Mouse (Mus musculus) MEL (cell line): Measurements from ENCODE around the gene Far2. TPM values are rescaled to one million over a fixed set of nuclear protein-coding genes. Genes with fewer than 3 reads are reported as not detected.

Source experiments
- DNase-seq: peaks from one replicate; pipeline ENCODE4 v3.0.0; 2011; ENCODE audit warnings: low read depth, low spot score
- H3K27ac ChIP-seq: 2 replicates; pipeline ENCODE4 v1.5.1; 2012; ENCODE audit warnings: low read depth, mild to moderate bottlenecking, control low read depth, low read length, moderate library complexity; ENCODE audit not compliant: control insufficient read depth
- H3K27me3 ChIP-seq, 2 experiments: fragments of 150-350 bp in 1 of 2; sonication (generic) in 1 of 2; 2 replicates each; pipeline ENCODE4 v1.6.1; 2012; ENCODE audit warnings: low read length in 2 of 2, mild to moderate bottlenecking in 2 of 2, improper control_type of control experiment in 1 of 2, moderate library complexity in 1 of 2; ENCODE audit not compliant: insufficient read depth in 2 of 2, control insufficient read depth in 1 of 2
- H3K36me3 ChIP-seq, 2 experiments: 2 replicates each; pipeline ENCODE4 v1.6.1; 2012 to 2014; ENCODE audit warnings: low read length in 2 of 2, improper control_type of control experiment in 1 of 2, inconsistent platforms in 1 of 2, mild to moderate bottlenecking in 1 of 2; ENCODE audit not compliant: insufficient read depth in 2 of 2, control insufficient read depth in 1 of 2
- H3K4me1 ChIP-seq, 2 experiments: fragments of 150-350 bp in 1 of 2; sonication (generic) in 1 of 2; 2 replicates each; pipeline ENCODE4 v1.6.1; 2012; ENCODE audit warnings: low read length in 2 of 2, improper control_type of control experiment in 1 of 2, mild to moderate bottlenecking in 1 of 2; ENCODE audit not compliant: insufficient read depth in 2 of 2, control insufficient read depth in 1 of 2
- H3K4me3 ChIP-seq, 2 experiments: fragments of 150-350 bp in 1 of 2; sonication (generic) in 1 of 2; 2 replicates each; pipeline ENCODE4 v1.5.1; 2012; ENCODE audit warnings: low read depth in 2 of 2, low read length in 2 of 2, mild to moderate bottlenecking in 2 of 2, moderate library complexity in 2 of 2, control low read depth in 1 of 2, improper control_type of control experiment in 1 of 2; ENCODE audit not compliant: control insufficient read depth in 1 of 2, insufficient read depth in 1 of 2
- H3K79me2 ChIP-seq: 2 replicates; pipeline ENCODE4 v1.6.1; 2012; ENCODE audit warnings: mild to moderate bottlenecking, low read length, moderate library complexity; ENCODE audit not compliant: control insufficient read depth, poor library complexity, insufficient read depth
- H3K9ac ChIP-seq: 2 replicates; pipeline ENCODE4 v1.6.1; 2012; ENCODE audit warnings: low read depth, mild to moderate bottlenecking, control low read depth, low read length, moderate library complexity; ENCODE audit not compliant: control insufficient read depth, poor library complexity, severe bottlenecking
- H3K9me3 ChIP-seq: fragments of 150-350 bp; sonication (generic); replicated peaks from 2 replicates; pipeline ENCODE4 v1.6.1; 2012; ENCODE audit warnings: mild to moderate bottlenecking, low read length, improper control_type of control experiment, moderate library complexity; ENCODE audit not compliant: insufficient read depth
- CHD1 ChIP-seq: IDR thresholded peaks from 2 replicates; pipeline ENCODE4 v1.6.1; 2012; ENCODE audit warnings: low read depth, mild to moderate bottlenecking, inconsistent platforms, low read length, improper control_type of control experiment
- CHD2 ChIP-seq: IDR thresholded peaks from 2 replicates; pipeline ENCODE4 v1.6.1; 2011; ENCODE audit warnings: low read length, improper control_type of control experiment
- CTCF ChIP-seq, 3 experiments: IDR thresholded peaks in 2 of 3; conservative IDR thresholded peaks in 1 of 3; 2 replicates each; pipeline ENCODE4 v1.5.1; 2011 to 2012; ENCODE audit warnings: low read length in 3 of 3, low read depth in 2 of 3, mild to moderate bottlenecking in 2 of 3, improper control_type of control experiment in 1 of 3, inconsistent platforms in 1 of 3, mixed read lengths in 1 of 3, moderate library complexity in 1 of 3; ENCODE audit not compliant: control insufficient read depth in 1 of 3, insufficient read depth in 1 of 3, poor library complexity in 1 of 3, severe bottlenecking in 1 of 3
- E2F4 ChIP-seq: IDR thresholded peaks from 2 replicates; pipeline ENCODE4 v1.6.1; 2011; ENCODE audit warnings: low read depth, low read length, improper control_type of control experiment, borderline replicate concordance
- ELF1 ChIP-seq: IDR thresholded peaks from 2 replicates; pipeline ENCODE4 v1.6.1; 2014; ENCODE audit warnings: low read depth, mild to moderate bottlenecking, inconsistent platforms, low read length, improper control_type of control experiment, moderate library complexity
- HCFC1 ChIP-seq: IDR thresholded peaks from 2 replicates; pipeline ENCODE4 v1.6.1; 2012; ENCODE audit warnings: low read depth, mild to moderate bottlenecking, inconsistent platforms, low read length, improper control_type of control experiment, moderate library complexity
- JUND ChIP-seq: IDR thresholded peaks from 2 replicates; pipeline ENCODE4 v1.6.1; 2011; ENCODE audit warnings: low read depth, mild to moderate bottlenecking, improper control_type of control experiment, low read length
- MEF2A ChIP-seq: IDR thresholded peaks from 2 replicates; pipeline ENCODE4 v1.6.1; 2014; ENCODE audit warnings: low read depth, mild to moderate bottlenecking, inconsistent platforms, low read length, improper control_type of control experiment; ENCODE audit not compliant: poor library complexity, insufficient replicate concordance, severe bottlenecking; ENCODE audit errors: extremely low read depth
- POLR2A ChIP-seq, 2 experiments: IDR thresholded peaks; 2 replicates each; pipeline ENCODE4 v1.6.1; 2011 to 2012; ENCODE audit warnings: low read length in 2 of 2, mild to moderate bottlenecking in 2 of 2, control low read depth in 1 of 2, improper control_type of control experiment in 1 of 2, low read depth in 1 of 2, moderate library complexity in 1 of 2; ENCODE audit not compliant: control insufficient read depth in 1 of 2, insufficient read depth in 1 of 2, poor library complexity in 1 of 2
- POLR2AphosphoS2 ChIP-seq: IDR thresholded peaks from 2 replicates; pipeline ENCODE4 v1.6.1; 2011; ENCODE audit warnings: low read length, improper control_type of control experiment
- POLR2AphosphoS5 ChIP-seq: IDR thresholded peaks from 2 replicates; pipeline ENCODE4 v1.6.1; 2012; ENCODE audit warnings: low read depth, borderline replicate concordance, mild to moderate bottlenecking, inconsistent platforms, low read length, moderate library complexity, mixed read lengths
- RAD21 ChIP-seq: IDR thresholded peaks from 2 replicates; pipeline ENCODE4 v1.6.1; 2011; ENCODE audit warnings: mild to moderate bottlenecking, low read depth, low read length, improper control_type of control experiment
- SIN3A ChIP-seq: IDR thresholded peaks from 2 replicates; pipeline ENCODE4 v1.6.1; 2012; ENCODE audit warnings: low read length, improper control_type of control experiment, inconsistent platforms
- SMC3 ChIP-seq: IDR thresholded peaks from 2 replicates; pipeline ENCODE4 v1.6.1; 2011; ENCODE audit warnings: low read depth, low read length, improper control_type of control experiment
- TCF12 ChIP-seq: IDR thresholded peaks from 2 replicates; pipeline ENCODE4 v1.6.1; 2014; ENCODE audit warnings: low read depth, mild to moderate bottlenecking, inconsistent platforms, low read length, improper control_type of control experiment, moderate library complexity
- UBTF ChIP-seq: IDR thresholded peaks from 2 replicates; pipeline ENCODE4 v1.6.1; 2012; ENCODE audit warnings: low read depth, mild to moderate bottlenecking, inconsistent platforms, low read length, improper control_type of control experiment, moderate library complexity, borderline replicate concordance; ENCODE audit not compliant: insufficient read depth
- ZC3H11A ChIP-seq: IDR thresholded peaks from 2 replicates; pipeline ENCODE4 v1.6.1; 2012; ENCODE audit warnings: low read depth, mild to moderate bottlenecking, inconsistent platforms, low read length, improper control_type of control experiment
- polyA plus RNA-seq, 2 experiments: library from polyadenylated mRNA; stranded (reverse) in 1 of 2; unstranded in 1 of 2; fragments of >175 nt in 1 of 2; fragments of >200 nt in 1 of 2; gene quantifications; 2 replicates each; pipeline versions ENCODE4 v1.2.1 to v1.2.4; 2012; ENCODE audit warnings: low replicate concordance in 2 of 2, low read depth in 1 of 2; ENCODE audit not compliant: insufficient read length in 2 of 2, insufficient read depth in 1 of 2, missing spikeins in 1 of 2
- total RNA-seq: library from RNA; depleted of rRNA; stranded (reverse); fragments of 300-350 nt; gene quantifications from 2 replicates; pipeline ENCODE4 v1.2.3, GENCODE M21; 2012

The Far2 gene
- total and polyA plus RNA-seq, 3 experiments, result 0.81 to 2.8 TPM; not detected in 1

- no peaks in the 10 kb centered on the region for H3K36me3 ChIP-seq
- H3K79me2 ChIP-seq, result no peaks in the 10 kb centered on the region
- H3K9me3 ChIP-seq, result no peaks in the 10 kb centered on the region
- no peaks in the 10 kb centered on the region for H3K4me1 ChIP-seq
- H3K27me3 ChIP-seq, result no peaks in the 10 kb centered on the region; a peak in 1 of 4 replicates
- TF ChIP-seq UBTF, result no peak
- TF ChIP-seq CTCF (IDR thresholded peaks at IDR 0.05 in 2 of 3, conservative IDR thresholded peaks at IDR 0.05 in 1 of 3; ENCODE audit: control insufficient read depth in 1 of 3, insufficient read depth in 1 of 3, low read depth in 2 of 3, low read length in 3 of 3, poor library complexity in 1 of 3, severe bottlenecking in 1 of 3), result peak; percentile 85 to 92 (median 88)
- peak; percentile 93 for TF ChIP-seq RAD21
- peak; percentile 84 for TF ChIP-seq SMC3
- no peak for TF ChIP-seq POLR2AphosphoS5
- peak; percentile 84 for TF ChIP-seq ZC3H11A
- TF ChIP-seq E2F4, result no peak
- peak; percentile 56; the same call in 1 of the 2 replicates for TF ChIP-seq HCFC1
- peak; percentile 62; the same call in 1 of the 2 replicates for TF ChIP-seq ELF1
- TF ChIP-seq POLR2A (IDR thresholded peaks at IDR 0.05; ENCODE audit: control insufficient read depth in 1 of 2, insufficient read depth in 1 of 2, low read depth in 1 of 2, low read length in 2 of 2, poor library complexity in 1 of 2), result 0 out of 4 replicates have a peak, but pooled peaks of 1 of the 2 experiments have one; percentile 20
- peak; percentile 89 for DNase-seq
- peak overlapping the region; percentile 2 to 9; a peak in 2 of 4 replicates for H3K4me3 ChIP-seq
- H3K9ac ChIP-seq, result no peak overlapping the region; the same call in 1 of the 2 replicates
- no peak overlapping the region for H3K27ac ChIP-seq
Measured at GRCm38 (mm10) chr6:148135769-148136382, 88.8 kb downstream of the Far2 start.

- Histone ChIP-seq H3K9ac (no peak overlapping the region), H3K79me2 (no peaks in the 10 kb centered on the region), H3K4me1 (no peaks in the 10 kb centered on the region), H3K9me3 (no peaks in the 10 kb centered on the region), H3K27ac (no peak overlapping the region), H3K4me3 (no peak overlapping the region), H3K27me3 (no peaks in the 10 kb centered on the region; a peak in 1 of 4 replicates), H3K36me3 (no peaks in the 10 kb centered on the region)
- no peak for DNase-seq
- TF ChIP-seq SIN3A (no peak), CHD1 (no peak), POLR2AphosphoS2 (no peak), ELF1 (no peak), JUND (no peak), CHD2 (no peak), TCF12 (no peak), E2F4 (no peak), MEF2A (no peak)
Measured at GRCm38 (mm10) chr6:148139288-148139995, 92.4 kb downstream of the Far2 start.
